Mouse (Mus musculus) bone marrow macrophage, adult 2 months (primary cell): Measurements from ENCODE around the gene Gm10721.
"Not testable (repeated sequence)": the region's sequence is repeated elsewhere in the genome, so short reads cannot be mapped to it uniquely, and the experiment has no call there.

ENCODE experiments used
- CTCF ChIP-seq: IDR thresholded peaks from 2 replicates; pipeline ENCODE4 v1.5.1; 2012; ENCODE audit warnings: low read depth, mild to moderate bottlenecking, low read length, moderate library complexity
- POLR2A ChIP-seq: IDR thresholded peaks from 2 replicates; pipeline ENCODE4 v1.6.1; 2012; ENCODE audit warnings: mild to moderate bottlenecking, low read depth, low read length, borderline replicate concordance

GRCm38 (mm10) chr9:3034299-3034698 is 21.4 kb downstream of the Gm10721 start, which contains the start of gene Gm17535:
- not testable (repeated sequence) for TF ChIP-seq POLR2A, CTCF
